Mouse (Mus musculus) small intestine, adult 2 months (tissue): Measurements from ENCODE around the gene Cyp2f2.

Experiments
- CTCF ChIP-seq: fragments of 200-500 bp; IDR thresholded peaks from 2 replicates; pipeline ENCODE4 v1.5.1; 2012; ENCODE audit warnings: low read depth, mild to moderate bottlenecking, control low read depth, inconsistent platforms, low read length, moderate library complexity, mixed read lengths; ENCODE audit not compliant: insufficient replicate concordance, insufficient read length; ENCODE audit errors: extremely low read depth
- POLR2A ChIP-seq: fragments of 200-500 bp; IDR thresholded peaks from 2 replicates; pipeline ENCODE4 v1.6.1; 2012; ENCODE audit warnings: low read depth, mild to moderate bottlenecking, control low read depth, inconsistent platforms, low read length, moderate library complexity

- TF ChIP-seq CTCF: no peak
- no peak for TF ChIP-seq POLR2A
These were observed 14.0 kb downstream of the Cyp2f2 start for GRCm38 (mm10) chr7:27133757-27134156.
